Mouse (Mus musculus) midbrain, embryonic 16.5 days (tissue): ENCODE measurements around the gene Luzp1. TPM values are rescaled to one million over a fixed set of nuclear protein-coding genes. Genes with fewer than 3 reads are reported as not detected.

Experiments used
- ATAC-seq: fragments of 200-750 bp; cut with Nextera tagmentation; 2 replicates; pipeline ENCODE4 v1.8.0; 2017; ENCODE audit warnings: moderate TSS enrichment
- H3K27ac ChIP-seq: fragments of 300-500 bp; sonication (generic); 2 replicates; pipeline ENCODE4 v1.5.1; 2014; ENCODE audit warnings: mild to moderate bottlenecking, low read length, mixed read lengths
- H3K27me3 ChIP-seq: fragments of 300-500 bp; sonication (generic); 2 replicates; pipeline ENCODE4 v1.6.1; 2014; ENCODE audit warnings: low read depth, low read length, mixed read lengths; ENCODE audit not compliant: control insufficient read depth, insufficient read depth
- H3K36me3 ChIP-seq: fragments of 300-500 bp; sonication (generic); 2 replicates; pipeline ENCODE4 v1.6.1; 2014; ENCODE audit warnings: mild to moderate bottlenecking, low read length, moderate library complexity, mixed read lengths; ENCODE audit not compliant: control insufficient read depth, insufficient read depth
- H3K4me1 ChIP-seq: fragments of 300-500 bp; sonication (generic); 2 replicates; pipeline ENCODE4 v1.6.1; 2014; ENCODE audit warnings: mild to moderate bottlenecking, low read length, mixed read lengths; ENCODE audit not compliant: control insufficient read depth, insufficient read depth
- H3K4me2 ChIP-seq: fragments of 300-500 bp; sonication (generic); 2 replicates; pipeline ENCODE4 v1.6.1; 2014; ENCODE audit warnings: mild to moderate bottlenecking, low read length, mixed read lengths
- H3K4me3 ChIP-seq: fragments of 300-500 bp; sonication (generic); 2 replicates; pipeline ENCODE4 v1.5.1; 2014; ENCODE audit warnings: low read depth, mild to moderate bottlenecking, low read length, moderate library complexity, mixed read lengths
- H3K9ac ChIP-seq: fragments of 300-500 bp; sonication (generic); 2 replicates; pipeline ENCODE4 v1.6.1; 2014; ENCODE audit warnings: low read depth, low read length, mixed read lengths
- H3K9me3 ChIP-seq: fragments of 300-500 bp; sonication (generic); replicated peaks from 2 replicates; pipeline ENCODE4 v1.6.1; 2014; ENCODE audit warnings: mild to moderate bottlenecking, low read length, mixed read lengths; ENCODE audit not compliant: control insufficient read depth, poor library complexity, severe bottlenecking
- WGBS: fragments of 180-500 bp; shearing (Covaris S2); extraction: QIAGEN DNeasy Blood & Tissue Kit; methylation state at CpG from one replicate; pipeline ENCODE4 v1.1.7; 2014; 5-methylcytosine and 5-hydroxymethylcytosine counted together
- polyA plus RNA-seq: library from polyadenylated mRNA; unstranded; fragments of >200 nt; fragmentation: Nextera tagmentation; extraction: Ambion mirVana; gene quantifications from 2 replicates; pipeline ENCODE4 v1.2.1, GENCODE M21; 2015

Luzp1 gene
- polyA plus RNA-seq, 1 experiment from 2014 or later: 40.8 TPM

GRCm38 (mm10) chr4:136602018-136602554 is 132.5 kb downstream of the Luzp1 start:
- peak overlapping the region; percentile 100 for H3K9ac ChIP-seq
- peak overlapping the region; percentile 79 for H3K4me2 ChIP-seq
- H3K27ac ChIP-seq: peak overlapping the region; percentile 97
- peak; percentile 73 for ATAC-seq
- H3K9me3 ChIP-seq: no peaks in the 10 kb centered on the region
- H3K4me1 ChIP-seq: peaks cover 17% of the 10 kb centered on the region
- WGBS: 0% methylated on average over 24 of the region's 68 CpGs
- H3K27me3 ChIP-seq: no peaks in the 10 kb centered on the region
- peak overlapping the region; percentile 100 for H3K4me3 ChIP-seq
- H3K36me3 ChIP-seq: no peaks in the 10 kb centered on the region

GRCm38 (mm10) chr4:136602568-136602967 is 133.0 kb downstream of the Luzp1 start, which contains the start of gene Kdm1a:
Gene Kdm1a (minus strand): TSS chr4:136602723.
- Histone ChIP-seq H3K4me2 (peak within 1 kb of the TSS; percentile 79), H3K4me1 (peaks cover 17% of the 10 kb centered on the region), H3K27me3 (no peaks in the 10 kb centered on the region), H3K36me3 (no peaks in the 10 kb centered on the region), H3K9ac (peak within 1 kb of the TSS; percentile 100), H3K4me3 (peak within 1 kb of the TSS; percentile 100), H3K9me3 (no peaks in the 10 kb centered on the region), H3K27ac (peak within 1 kb of the TSS; percentile 97)
- WGBS: under 1% methylated on average over 33 of the region's 45 CpGs
- peak; percentile 95 for ATAC-seq

Other genes with a start within 250 kb of the Luzp1 start
- 0.67 and 1.2 TPM in 2 replicates for gene Tcea3, start 222.0 kb upstream of the Luzp1 start, polyA plus RNA-seq
- 42.8 and 43.3 TPM in 2 replicates for gene Zfp46, start 185.1 kb upstream of the Luzp1 start, polyA plus RNA-seq
- gene Hnrnpr, start 158.8 kb upstream of the Luzp1 start, polyA plus RNA-seq: 194 and 206 TPM in 2 replicates
- 2.8 TPM in 2 replicates for gene Htr1d, start 46.2 kb upstream of the Luzp1 start, polyA plus RNA-seq
- 0.14 and 0.20 TPM in 2 replicates for gene 6030445D17Rik, start 7.5 kb upstream of the Luzp1 start, polyA plus RNA-seq
- 59.4 and 61.4 TPM in 2 replicates for gene Kdm1a, start 133.0 kb downstream of the Luzp1 start, polyA plus RNA-seq
- not detected in 2 replicates for gene Tex46, start 140.7 kb downstream of the Luzp1 start, polyA plus RNA-seq
- 0.06 and 0.08 TPM in 2 replicates for gene Lactbl1, start 152.9 kb downstream of the Luzp1 start, polyA plus RNA-seq